Comparison of ENCODE assay signal across 27 mouse cellular contexts in the genomic region with DNA sequence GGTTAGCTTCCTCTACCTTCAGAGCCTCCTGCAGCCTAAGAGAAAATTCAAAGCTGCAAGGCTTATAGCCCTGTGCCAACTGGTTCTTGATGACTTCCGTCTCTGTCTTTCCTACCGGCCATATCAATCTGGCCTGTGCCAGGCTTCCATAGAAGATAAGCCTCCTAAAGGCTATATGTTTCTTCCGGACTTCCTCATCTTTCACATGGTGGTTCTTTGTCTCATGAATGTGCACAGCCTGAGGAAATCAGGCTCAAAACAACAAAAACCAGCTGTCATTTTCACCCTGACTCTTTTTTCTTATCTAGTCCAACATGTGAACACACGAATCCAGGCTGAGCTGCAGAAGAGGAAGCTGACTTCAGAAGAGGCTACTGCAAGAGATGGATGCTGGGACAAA.
DNase-seq lines count a peak whose midpoint lies in the region; ATAC-seq and TF ChIP-seq lines count a peak whose summit lies in the region.
"Had no signal": no experiment of that assay in that cellular context is flagged by ENCODE, and none has a peak within 500 bp of the region (broad histone marks: within the 10 kb centered on the region; RNA-seq: fewer than 3 reads in every experiment).

No protein-coding gene starts in this region.

- H3K4me3 ChIP-seq in liver, embryonic 11.5 days (ENCODE audit: low read depth, low read length): no peak overlapping the region
- H3K4me3 ChIP-seq in MEL (ENCODE audit: control insufficient read depth in 1 of 2, insufficient read depth in 1 of 2, low read depth in 2 of 2, low read length in 2 of 2): no peak overlapping the region
- H3K4me3 ChIP-seq: embryonic facial prominence, embryonic 10.5 days; embryonic facial prominence, embryonic 13.5 days; erythroblast, embryonic 14.5 days; forebrain, embryonic 12.5 days; forebrain, embryonic 15.5 days; heart, adult 2 months; heart, embryonic 10.5 days; heart, embryonic 15.5 days; hindbrain, embryonic 12.5 days; hindbrain, embryonic 15.5 days had no signal

- no peak overlapping the region for H3K27ac ChIP-seq in liver, embryonic 11.5 days (ENCODE audit: low read depth, low read length)
- no peak overlapping the region for H3K27ac ChIP-seq in MEL (ENCODE audit: control insufficient read depth, low read depth, low read length)
- H3K27ac ChIP-seq: embryonic facial prominence, embryonic 10.5 days; embryonic facial prominence, embryonic 13.5 days; forebrain, embryonic 12.5 days; forebrain, embryonic 15.5 days; heart, adult 2 months; heart, embryonic 10.5 days; heart, embryonic 15.5 days; hindbrain, embryonic 12.5 days; hindbrain, embryonic 15.5 days had no signal

- no peak for DNase-seq in liver, embryonic 11.5 days (ENCODE audit: low spot score)
- no peak for DNase-seq in liver
- peak; percentile 33 for DNase-seq in MEL (ENCODE audit: low read depth, low spot score)
- DNase-seq in urinary bladder, postnatal 36 days (ENCODE audit: low spot score in 2 of 2): no peak
- no peak for DNase-seq in left cerebral cortex, postnatal 10 days (ENCODE audit: extremely low spot score in 1 of 2, low spot score in 2 of 2)
- DNase-seq: adrenal gland, adult 2 months; adrenal gland, postnatal 14 days; cerebellum, adult 11 months; cerebellum, adult 2 months; cerebellum, adult 9-11 months; cerebellum, postnatal 25 days; embryo, embryonic 11 days; gastrocnemius, postnatal 25 days; heart, adult 2 months; heart, postnatal 10 days; heart, postnatal 4 days had no signal

- WGBS in liver, embryonic 11.5 days: 48% methylated on average over 4 of the region's 4 CpGs

- intact Hi-C loops in left cerebral cortex, postnatal 10 days (cut with DNase I): no loop called here

- no peaks in the 10 kb centered on the region for H3K79me2 ChIP-seq in MEL (ENCODE audit: control insufficient read depth, insufficient read depth, low read length, poor library complexity)

- H3K9me3 ChIP-seq in liver, embryonic 11.5 days (ENCODE audit: control insufficient read depth, low read length): no peaks in the 10 kb centered on the region
- no peaks in the 10 kb centered on the region for H3K9me3 ChIP-seq in MEL (replicated peaks; ENCODE audit: insufficient read depth, low read length)
- H3K9me3 ChIP-seq: embryonic facial prominence, embryonic 10.5 days; embryonic facial prominence, embryonic 13.5 days; forebrain, embryonic 12.5 days; forebrain, embryonic 15.5 days; heart, embryonic 10.5 days; heart, embryonic 15.5 days; hindbrain, embryonic 12.5 days; hindbrain, embryonic 15.5 days had no signal

- no peak for TF ChIP-seq CTCF in MEL (IDR thresholded peaks at IDR 0.05 in 2 of 3, conservative IDR thresholded peaks at IDR 0.05 in 1 of 3; ENCODE audit: control insufficient read depth in 1 of 3, insufficient read depth in 1 of 3, low read depth in 2 of 3, low read length in 3 of 3, poor library complexity in 1 of 3, severe bottlenecking in 1 of 3)

- H3K27me3 ChIP-seq in liver, embryonic 11.5 days (replicated peaks; ENCODE audit: control insufficient read depth, insufficient read depth, low read length): no peaks in the 10 kb centered on the region
- H3K27me3 ChIP-seq in MEL (ENCODE audit: control insufficient read depth in 1 of 2, insufficient read depth in 2 of 2, low read length in 2 of 2): no peaks in the 10 kb centered on the region; a peak in 1 of 4 replicates
- H3K27me3 ChIP-seq: embryonic facial prominence, embryonic 13.5 days; forebrain, embryonic 12.5 days; forebrain, embryonic 15.5 days; heart, embryonic 15.5 days; hindbrain, embryonic 12.5 days; hindbrain, embryonic 15.5 days had no signal

- no peaks in the 10 kb centered on the region for H3K4me1 ChIP-seq in liver, embryonic 11.5 days (replicated peaks; ENCODE audit: control insufficient read depth, insufficient read depth, low read length)
- H3K4me1 ChIP-seq in MEL (ENCODE audit: control insufficient read depth in 1 of 2, insufficient read depth in 2 of 2, low read length in 2 of 2): peaks cover 0 to 6% of the 10 kb centered on the region in 2 experiments; a peak in 1 of 4 replicates
- H3K4me1 ChIP-seq: embryonic facial prominence, embryonic 10.5 days; embryonic facial prominence, embryonic 13.5 days; forebrain, embryonic 12.5 days; forebrain, embryonic 15.5 days; heart, embryonic 10.5 days; heart, embryonic 15.5 days; hindbrain, embryonic 12.5 days; hindbrain, embryonic 15.5 days had no signal

- TF ChIP-seq RAD21 in MEL (IDR thresholded peaks at IDR 0.05; ENCODE audit: low read depth, low read length): no peak

- no peak overlapping the region for H3K9ac ChIP-seq in liver, embryonic 11.5 days (ENCODE audit: low read depth, low read length)
- H3K9ac ChIP-seq in MEL (ENCODE audit: control insufficient read depth, low read depth, low read length, poor library complexity, severe bottlenecking): no peak overlapping the region
- H3K9ac ChIP-seq: embryonic facial prominence, embryonic 13.5 days; forebrain, embryonic 12.5 days; forebrain, embryonic 15.5 days; heart, embryonic 15.5 days; hindbrain, embryonic 12.5 days; hindbrain, embryonic 15.5 days had no signal

- TF ChIP-seq EP300 in MEL (IDR thresholded peaks at IDR 0.05; ENCODE audit: low read depth in 1 of 2, low read length in 2 of 2): peak; percentile 26 to 63

- H3K4me2 ChIP-seq in liver, embryonic 11.5 days: no peak overlapping the region
- H3K4me2 ChIP-seq: embryonic facial prominence, embryonic 13.5 days; forebrain, embryonic 12.5 days; forebrain, embryonic 15.5 days; heart, embryonic 15.5 days; hindbrain, embryonic 12.5 days; hindbrain, embryonic 15.5 days had no signal

- no peak for TF ChIP-seq POLR2A in MEL (IDR thresholded peaks at IDR 0.05; ENCODE audit: control insufficient read depth in 1 of 2, insufficient read depth in 1 of 2, low read depth in 1 of 2, low read length in 2 of 2, poor library complexity in 1 of 2)

- no peaks in the 10 kb centered on the region for H3K36me3 ChIP-seq in liver, embryonic 11.5 days (ENCODE audit: control insufficient read depth, insufficient read depth, low read length)
- no peaks in the 10 kb centered on the region for H3K36me3 ChIP-seq in MEL (ENCODE audit: control insufficient read depth in 1 of 2, insufficient read depth in 2 of 2, low read length in 2 of 2)
- H3K36me3 ChIP-seq: embryonic facial prominence, embryonic 10.5 days; embryonic facial prominence, embryonic 13.5 days; forebrain, embryonic 12.5 days; forebrain, embryonic 15.5 days; heart, embryonic 10.5 days; heart, embryonic 15.5 days; hindbrain, embryonic 12.5 days; hindbrain, embryonic 15.5 days had no signal

- peak; percentile 31 for ATAC-seq in liver, embryonic 11.5 days (replicated peaks; ENCODE audit: low FRiP score)
- peak; percentile 97 for ATAC-seq in common myeloid progenitor, adult 5-6 weeks (replicated peaks; ENCODE audit: low read depth, poor library complexity, severe bottlenecking)
- ATAC-seq: CD4-positive, CD25-positive, alpha-beta regulatory T cell, adult 4 months; forebrain, embryonic 15.5 days had no signal

TF ChIP-seq in MEL, 35 proteins besides CTCF, POLR2A, EP300 and RAD21:
- TF ChIP-seq CHD2 (IDR thresholded peaks at IDR 0.05; ENCODE audit: low read length) (no peak), GATA1 (IDR thresholded peaks at IDR 0.05; ENCODE audit: low read depth, low read length) (peak; percentile 31; the same call in 1 of the 2 replicates), ZC3H11A (IDR thresholded peaks at IDR 0.05; ENCODE audit: low read depth, low read length) (no peak), ETS1 (IDR thresholded peaks at IDR 0.05; ENCODE audit: low read depth, low read length) (peak; percentile 84), ELF1 (IDR thresholded peaks at IDR 0.05; ENCODE audit: low read depth, low read length) (no peak), NELFE (IDR thresholded peaks at IDR 0.05; ENCODE audit: low read depth, low read length) (no peak), MAX (IDR thresholded peaks at IDR 0.05; ENCODE audit: low read length) (no peak), POLR2AphosphoS5 (IDR thresholded peaks at IDR 0.05; ENCODE audit: borderline replicate concordance, low read depth, low read length) (no peak), TCF12 (IDR thresholded peaks at IDR 0.05; ENCODE audit: low read depth, low read length) (peak; percentile 63), BHLHE40 (IDR thresholded peaks at IDR 0.05; ENCODE audit: borderline replicate concordance, low read depth, low read length) (0 out of 2 replicates have a peak, but pooled peaks have one; percentile 33), MXI1 (IDR thresholded peaks at IDR 0.05; ENCODE audit: low read depth, low read length) (peak; percentile 39; the same call in 1 of the 2 replicates), RCOR1 (IDR thresholded peaks at IDR 0.05; ENCODE audit: low read depth, low read length) (peak; percentile 85)
